Mouse (Mus musculus) bone marrow macrophage, adult 2 months (primary cell): ENCODE data around the gene Josd2. TPM values are rescaled to one million over a fixed set of nuclear protein-coding genes. Genes with fewer than 3 reads are reported as not detected.

Source experiments
- H3K27ac ChIP-seq: 2 replicates; pipeline ENCODE4 v1.5.1; 2012; ENCODE audit warnings: low read depth, low read length; ENCODE audit not compliant: insufficient read depth
- H3K4me1 ChIP-seq: 2 replicates; pipeline ENCODE4 v1.6.1; 2012; ENCODE audit warnings: low read length; ENCODE audit not compliant: control insufficient read depth, insufficient read depth
- H3K4me3 ChIP-seq: 2 replicates; pipeline ENCODE4 v1.5.1; 2012; ENCODE audit warnings: mild to moderate bottlenecking, low read length, moderate library complexity; ENCODE audit not compliant: insufficient read depth
- CTCF ChIP-seq: IDR thresholded peaks from 2 replicates; pipeline ENCODE4 v1.5.1; 2012; ENCODE audit warnings: low read depth, mild to moderate bottlenecking, low read length, moderate library complexity
- POLR2A ChIP-seq: IDR thresholded peaks from 2 replicates; pipeline ENCODE4 v1.6.1; 2012; ENCODE audit warnings: mild to moderate bottlenecking, low read depth, low read length, borderline replicate concordance
- polyA plus RNA-seq: library from polyadenylated mRNA; stranded (reverse); fragments of >200 nt; gene quantifications from 2 replicates; pipeline ENCODE4 v1.2.4, GENCODE M21; 2012; ENCODE audit not compliant: missing spikeins, insufficient read depth, insufficient read length

The Josd2 gene
- polyA plus RNA-seq, 1 experiment: 51.3 TPM

DNA sequence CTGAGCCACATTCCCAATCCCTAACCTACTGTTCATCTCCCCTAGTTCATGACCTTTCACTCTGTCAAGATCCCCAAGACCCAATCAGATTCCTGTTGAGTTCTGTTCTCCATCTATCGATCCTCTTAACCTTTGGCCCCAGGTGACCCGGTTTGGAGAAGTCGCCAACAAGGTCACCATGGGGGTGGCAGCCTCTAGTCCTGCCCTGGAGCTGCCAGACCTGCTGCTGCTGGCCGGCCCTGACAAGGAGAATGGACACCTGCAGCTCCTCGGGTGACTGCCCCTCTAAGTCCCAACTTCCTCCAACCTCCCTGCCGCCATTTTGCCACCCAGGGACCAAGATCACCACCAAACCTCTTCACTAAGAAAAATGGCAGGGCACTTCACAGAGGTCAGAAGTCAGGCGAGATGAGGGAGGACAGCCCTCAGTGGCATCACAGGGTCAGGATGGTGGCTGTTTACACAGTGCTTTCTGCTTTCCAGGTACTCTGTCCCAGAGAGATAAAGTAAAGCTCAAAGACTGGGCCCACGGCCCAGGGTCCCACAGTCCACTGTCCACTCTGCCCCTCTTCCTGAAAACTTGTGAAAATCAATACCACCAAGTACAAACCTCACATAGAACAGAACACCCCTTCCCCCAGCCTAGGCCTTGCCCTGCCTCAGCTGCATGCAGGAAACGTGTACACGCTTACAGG lies 29.7 kb downstream of the Josd2 start:
- TF ChIP-seq CTCF (no peak), POLR2A (no peak)
- H3K27ac ChIP-seq: no peak overlapping the region
- H3K4me1 ChIP-seq: peaks cover 12% of the 10 kb centered on the region
- H3K4me3 ChIP-seq: peak overlapping the region; percentile 88; the same call in 1 of the 2 replicates

- H3K4me1 ChIP-seq: peaks cover 12% of the 10 kb centered on the region
- TF ChIP-seq CTCF (no peak), POLR2A (no peak)
- H3K27ac ChIP-seq: no peak overlapping the region
- H3K4me3 ChIP-seq: no peak overlapping the region
Observed at GRCm38 (mm10) chr7:44498922-44499321, 31.1 kb downstream of the Josd2 start.

GRCm38 (mm10) chr7:44500046-44500445 lies 32.3 kb downstream of the Josd2 start:
- no peak for TF ChIP-seq POLR2A
- TF ChIP-seq CTCF: no peak
- no peak overlapping the region for H3K27ac ChIP-seq
- no peak overlapping the region for H3K4me3 ChIP-seq
- peaks cover 11% of the 10 kb centered on the region for H3K4me1 ChIP-seq

- Histone ChIP-seq H3K4me3 (no peak overlapping the region), H3K4me1 (peaks cover 5% of the 10 kb centered on the region), H3K27ac (no peak overlapping the region)
- no peak for TF ChIP-seq POLR2A
- TF ChIP-seq CTCF: peak; percentile 72
Observed at GRCm38 (mm10) chr7:44501563-44502115, 33.9 kb downstream of the Josd2 start.

GRCm38 (mm10) chr7:44507491-44507890 lies 39.7 kb downstream of the Josd2 start:
- H3K27ac ChIP-seq: no peak overlapping the region
- no peaks in the 10 kb centered on the region for H3K4me1 ChIP-seq
- no peak for TF ChIP-seq CTCF
- no peak overlapping the region for H3K4me3 ChIP-seq

DNA sequence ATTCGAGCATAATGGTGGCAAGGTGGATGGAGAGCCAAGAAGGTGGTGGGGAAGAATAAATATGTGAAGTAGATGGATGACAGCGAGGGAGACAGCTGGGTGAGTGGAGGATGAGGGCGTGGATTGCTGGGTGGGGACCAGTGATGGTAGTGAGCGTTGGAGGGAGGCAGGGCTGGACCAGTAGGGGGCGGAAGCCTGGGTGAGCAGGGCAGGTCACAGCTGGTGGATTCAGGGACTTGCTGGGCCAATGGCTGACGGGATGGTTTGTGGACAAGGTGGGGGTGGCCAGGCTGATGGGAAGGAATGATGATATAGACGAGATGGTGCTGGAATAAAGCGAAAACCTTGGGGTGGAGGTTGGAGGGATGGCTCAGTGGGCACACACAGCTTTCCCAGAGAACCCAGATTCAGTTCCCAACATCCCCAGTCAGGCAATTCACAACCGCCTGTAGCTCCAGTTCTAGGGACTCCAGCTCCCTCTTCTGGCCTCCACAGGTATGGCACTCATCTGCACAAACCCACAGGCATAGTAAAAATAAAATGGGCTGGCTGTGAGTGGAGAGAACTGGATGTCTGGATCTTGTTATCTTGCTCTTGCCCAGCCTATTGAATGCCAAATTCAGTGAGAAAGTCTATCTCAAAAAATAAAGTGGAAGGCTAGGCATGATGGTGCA lies 51.6 kb downstream of the Josd2 start:
- Histone ChIP-seq H3K4me1 (no peaks in the 10 kb centered on the region), H3K27ac (no peak overlapping the region), H3K4me3 (no peak overlapping the region)
- TF ChIP-seq POLR2A (no peak), CTCF (no peak)

DNA sequence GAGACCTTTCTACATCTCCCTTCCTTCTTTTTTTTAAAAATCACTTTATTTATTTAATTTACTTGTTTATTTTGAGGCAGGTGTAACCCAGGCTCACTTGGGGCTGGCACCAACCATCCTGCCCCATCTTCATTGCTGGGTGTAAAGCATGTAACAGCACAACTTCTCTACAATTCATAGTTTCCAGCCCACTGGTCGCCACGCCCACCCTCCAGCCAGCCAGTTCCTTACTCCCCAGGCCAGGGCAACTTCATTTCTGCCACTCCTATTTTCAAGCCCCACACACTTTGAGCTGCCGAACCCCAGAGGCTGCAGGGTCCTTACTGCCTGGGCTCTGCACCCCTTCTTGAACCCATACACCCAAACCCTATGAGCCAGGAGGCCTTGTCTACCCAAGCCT lies 53.2 kb downstream of the Josd2 start:
- Histone ChIP-seq H3K4me1 (no peaks in the 10 kb centered on the region), H3K4me3 (no peak overlapping the region), H3K27ac (no peak overlapping the region)
- TF ChIP-seq POLR2A (no peak), CTCF (no peak)

Other genes starting within 250 kb of the Josd2 start
- not detected in 2 replicates for gene Klk1, start 242.6 kb upstream of the Josd2 start, polyA plus RNA-seq
- not detected in 2 replicates for gene Gm36864, start 231.8 kb upstream of the Josd2 start, polyA plus RNA-seq
- 1.0 and 1.6 TPM in 2 replicates for gene 1700028J19Rik, start 221.3 kb upstream of the Josd2 start, polyA plus RNA-seq
- 18.4 and 21.7 TPM in 2 replicates for gene 2410002F23Rik, start 221.3 kb upstream of the Josd2 start, polyA plus RNA-seq
- gene Acp4, start 210.6 kb upstream of the Josd2 start, polyA plus RNA-seq: not detected in 2 replicates
- gene Gm15517, start 206.5 kb upstream of the Josd2 start, polyA plus RNA-seq: not detected in 2 replicates
- 0.19 TPM in 1 of 2 replicates, not detected in the other for gene Clec11a, start 161.1 kb upstream of the Josd2 start, polyA plus RNA-seq
- not detected in 2 replicates for gene Shank1, start 157.7 kb upstream of the Josd2 start, polyA plus RNA-seq
- 0.62 and 0.89 TPM in 2 replicates for gene Syt3, start 83.9 kb upstream of the Josd2 start, polyA plus RNA-seq
- gene 1700008O03Rik, start 82.2 kb upstream of the Josd2 start, polyA plus RNA-seq: 1.2 TPM in 1 of 2 replicates, not detected in the other
- not detected in 2 replicates for gene Lrrc4b, start 39.0 kb upstream of the Josd2 start, polyA plus RNA-seq
- not detected in 2 replicates for gene Aspdh, start 2.6 kb upstream of the Josd2 start, polyA plus RNA-seq
- 82.1 and 89.3 TPM in 2 replicates for gene Emc10, start 28.5 kb downstream of the Josd2 start, polyA plus RNA-seq
- 2.1 and 2.9 TPM in 2 replicates for gene Fam71e1, start 28.6 kb downstream of the Josd2 start, polyA plus RNA-seq
- not detected in 2 replicates for gene Mybpc2, start 56.7 kb downstream of the Josd2 start, polyA plus RNA-seq
- 0.32 and 0.43 TPM in 2 replicates for gene Spib, start 64.1 kb downstream of the Josd2 start, polyA plus RNA-seq
- 18.7 and 25.8 TPM in 2 replicates for gene Pold1, start 80.9 kb downstream of the Josd2 start, polyA plus RNA-seq
- gene Nr1h2, start 86.0 kb downstream of the Josd2 start, polyA plus RNA-seq: 98.8 and 104 TPM in 2 replicates
- gene Napsa, start 104.4 kb downstream of the Josd2 start, polyA plus RNA-seq: 218 and 224 TPM in 2 replicates
- gene Kcnc3, start 122.7 kb downstream of the Josd2 start, polyA plus RNA-seq: 0.36 and 1.6 TPM in 2 replicates
- gene Myh14, start 202.9 kb downstream of the Josd2 start, polyA plus RNA-seq: not detected in 2 replicates
- gene Izumo2, start 240.8 kb downstream of the Josd2 start, polyA plus RNA-seq: not detected in 2 replicates